In genomic region chr5:36713693-36714092, GRCm38 (mm10) we compare ENCODE assay signal across 9 mouse cellular contexts. TPM values are rescaled to one million over a fixed set of nuclear protein-coding genes. Genes with fewer than 3 reads are reported as not detected.
DNase-seq lines count a peak whose midpoint lies in the region; ATAC-seq and TF ChIP-seq lines count a peak whose summit lies in the region.
"Had no signal": no experiment of that assay in that cellular context is flagged by ENCODE, and none has a peak within 500 bp of the region (broad histone marks: within the 10 kb centered on the region; RNA-seq: fewer than 3 reads in every experiment).

No protein-coding gene starts in this region.

- no peak for TF ChIP-seq CTCF in MEL (IDR thresholded peaks at IDR 0.05 in 2 of 3, conservative IDR thresholded peaks at IDR 0.05 in 1 of 3; ENCODE audit: control insufficient read depth in 1 of 3, insufficient read depth in 1 of 3, low read depth in 2 of 3, low read length in 3 of 3, poor library complexity in 1 of 3, severe bottlenecking in 1 of 3)

- WGBS in heart, embryonic 15.5 days = 69% methylated on average over 6 of the region's 6 CpGs
- 43% methylated on average over 6 of the region's 6 CpGs for WGBS in lung, embryonic 16.5 days

- H3K36me3 ChIP-seq in heart, embryonic 15.5 days = no peaks in the 10 kb centered on the region
- peaks cover 0 to 19% of the 10 kb centered on the region in 2 experiments; a peak in 2 of 4 replicates for H3K36me3 ChIP-seq in MEL (ENCODE audit: control insufficient read depth in 1 of 2, insufficient read depth in 2 of 2, low read length in 2 of 2)
- H3K36me3 ChIP-seq in lung, embryonic 16.5 days (ENCODE audit: control insufficient read depth, insufficient read depth, low read length) = no peaks in the 10 kb centered on the region
- H3K36me3 ChIP-seq: limb, embryonic 13.5 days had no signal

- TF ChIP-seq EP300 in MEL (IDR thresholded peaks at IDR 0.05; ENCODE audit: low read depth in 1 of 2, low read length in 2 of 2) = no peak

- H3K4me2 ChIP-seq in heart, embryonic 15.5 days = peak overlapping the region; percentile 57; the same call in 1 of the 2 replicates
- H3K4me2 ChIP-seq in lung, embryonic 16.5 days (ENCODE audit: low read depth, low read length) = peak overlapping the region; percentile 76; the same call in 1 of the 2 replicates

- ATAC-seq in heart, embryonic 15.5 days (replicated peaks; ENCODE audit: insufficient number of reproducible peaks, insufficient read depth, low FRiP score, low read depth) = no peak
- ATAC-seq in erythroblast, adult 5-6 weeks (replicated peaks; ENCODE audit: low FRiP score, poor library complexity, severe bottlenecking) = peak; percentile 44
- peak; percentile 75 for ATAC-seq in lung, embryonic 16.5 days (ENCODE audit: low read depth)

- H3K9me3 ChIP-seq in heart, embryonic 15.5 days (replicated peaks) = no peaks in the 10 kb centered on the region
- H3K9me3 ChIP-seq in MEL (replicated peaks; ENCODE audit: insufficient read depth, low read length) = no peaks in the 10 kb centered on the region
- H3K9me3 ChIP-seq in lung, embryonic 16.5 days (ENCODE audit: control insufficient read depth, low read length) = no peaks in the 10 kb centered on the region
- H3K9me3 ChIP-seq: limb, embryonic 13.5 days had no signal

- H3K27ac ChIP-seq in heart, embryonic 15.5 days = peak overlapping the region; percentile 98
- H3K27ac ChIP-seq in MEL (ENCODE audit: control insufficient read depth, low read depth, low read length) = peak overlapping the region; percentile 48; the same call in 1 of the 2 replicates
- no peak overlapping the region for H3K27ac ChIP-seq in lung, embryonic 16.5 days (ENCODE audit: low read length)
- H3K27ac ChIP-seq: limb, embryonic 13.5 days had no signal

- no peak for DNase-seq in heart, adult 11 months
- peak; percentile 51 for DNase-seq in MEL (ENCODE audit: low read depth, low spot score)
- DNase-seq in Muller cell, postnatal 12 days (ENCODE audit: inconsistent ontology term) = no peak
- no peak for DNase-seq in thymus, postnatal 4 days
- DNase-seq: right cerebral cortex, adult 18-20 months had no signal

- peaks cover 56% of the 10 kb centered on the region for H3K4me1 ChIP-seq in heart, embryonic 15.5 days (replicated peaks)
- H3K4me1 ChIP-seq in MEL (ENCODE audit: control insufficient read depth in 1 of 2, insufficient read depth in 2 of 2, low read length in 2 of 2) = peaks cover 10 to 27% of the 10 kb centered on the region in 2 experiments
- H3K4me1 ChIP-seq in lung, embryonic 16.5 days (replicated peaks; ENCODE audit: control insufficient read depth, insufficient read depth, low read length) = peaks cover 10% of the 10 kb centered on the region

- H3K79me2 ChIP-seq in MEL (ENCODE audit: control insufficient read depth, insufficient read depth, low read length, poor library complexity) = no peaks in the 10 kb centered on the region; the same call in 1 of the 2 replicates

- 0 out of 2 replicates have a peak overlapping the region, but pooled peaks have one; percentile 37 for H3K4me3 ChIP-seq in heart, embryonic 15.5 days
- H3K4me3 ChIP-seq in MEL (ENCODE audit: control insufficient read depth in 1 of 2, insufficient read depth in 1 of 2, low read depth in 2 of 2, low read length in 2 of 2) = peak overlapping the region; percentile 66 to 82; a peak in 2 of 4 replicates
- no peak overlapping the region for H3K4me3 ChIP-seq in lung, embryonic 16.5 days (ENCODE audit: low read length)

- no peaks in the 10 kb centered on the region for H3K27me3 ChIP-seq in heart, embryonic 15.5 days
- no peaks in the 10 kb centered on the region for H3K27me3 ChIP-seq in MEL (ENCODE audit: control insufficient read depth in 1 of 2, insufficient read depth in 2 of 2, low read length in 2 of 2)
- peaks cover 54% of the 10 kb centered on the region for H3K27me3 ChIP-seq in lung, embryonic 16.5 days (ENCODE audit: control insufficient read depth, insufficient read depth, low read depth, low read length)

- no peak for TF ChIP-seq POLR2A in MEL (IDR thresholded peaks at IDR 0.05; ENCODE audit: control insufficient read depth in 1 of 2, insufficient read depth in 1 of 2, low read depth in 1 of 2, low read length in 2 of 2, poor library complexity in 1 of 2)

- peak overlapping the region; percentile 40; the same call in 1 of the 2 replicates for H3K9ac ChIP-seq in heart, embryonic 15.5 days
- peak overlapping the region; percentile 69 for H3K9ac ChIP-seq in MEL (ENCODE audit: control insufficient read depth, low read depth, low read length, poor library complexity, severe bottlenecking)
- H3K9ac ChIP-seq in lung, embryonic 16.5 days (ENCODE audit: low read length) = no peak overlapping the region

- TF ChIP-seq RAD21 in MEL (IDR thresholded peaks at IDR 0.05; ENCODE audit: low read depth, low read length) = no peak

TF ChIP-seq in MEL, 35 proteins besides CTCF, POLR2A, EP300 and RAD21:
- TF ChIP-seq TAL1 (IDR thresholded peaks at IDR 0.05; ENCODE audit: low read length) = peak; percentile 40
- peak; percentile 9; the same call in 1 of the 2 replicates for TF ChIP-seq GATA1 (IDR thresholded peaks at IDR 0.05; ENCODE audit: low read depth, low read length)
- no peak for TF ChIP-seq MEF2A (IDR thresholded peaks at IDR 0.05; ENCODE audit: extremely low read depth, insufficient replicate concordance, low read depth, low read length, poor library complexity, severe bottlenecking)

RNA-seq across cellular contexts. Expression of gene D5Ertd579e, which starts 17.9 kb away (rescaled TPM):
- polyA plus RNA-seq in heart, embryonic 15.5 days (2015; fragmentation: Nextera tagmentation; extraction: Ambion mirVana) = 23.2 and 23.7 TPM in 2 replicates
- 15.9 and 18.9 TPM in 2 replicates for total RNA-seq in MEL (2012; rRNA removed)
- polyA plus RNA-seq in MEL (2012; ENCODE audit: insufficient read depth in 1 of 2, insufficient read length in 2 of 2, low read depth in 1 of 2, low replicate concordance in 2 of 2, missing spikeins in 1 of 2) = 10 to 100 TPM in 1 of 2 experiments, not detected in 1; 31.1 TPM
- 121 and 122 TPM in 2 replicates for total RNA-seq in erythroblast, adult 5-6 weeks (2015; ENCODE audit: low replicate concordance)
- 221 and 226 TPM in 2 replicates for total RNA-seq in erythroblast, adult 5-6 weeks (2017; ENCODE audit: low replicate concordance)
- 14.0 and 14.9 TPM in 2 replicates for polyA plus RNA-seq in lung, embryonic 16.5 days (2015; fragmentation: Nextera tagmentation; extraction: Ambion mirVana)

RNA-seq across cellular contexts. Expression of gene Bloc1s4, which starts 34.8 kb away (rescaled TPM):
- 18.2 and 20.4 TPM in 2 replicates for polyA plus RNA-seq in heart, embryonic 15.5 days (2015; fragmentation: Nextera tagmentation; extraction: Ambion mirVana)
- 27.9 and 32.9 TPM in 2 replicates for total RNA-seq in MEL (2012; rRNA removed)
- 10 to 100 TPM in 1 of 2 experiments, not detected in 1; 29.8 TPM for polyA plus RNA-seq in MEL (2012; ENCODE audit: insufficient read depth in 1 of 2, insufficient read length in 2 of 2, low read depth in 1 of 2, low replicate concordance in 2 of 2, missing spikeins in 1 of 2)
- total RNA-seq in erythroblast, adult 5-6 weeks (2015; ENCODE audit: low replicate concordance) = 2.3 TPM in 2 replicates
- 8.3 and 10.0 TPM in 2 replicates for total RNA-seq in erythroblast, adult 5-6 weeks (2017; ENCODE audit: low replicate concordance)
- polyA plus RNA-seq in lung, embryonic 16.5 days (2015; fragmentation: Nextera tagmentation; extraction: Ambion mirVana) = 19.1 and 19.7 TPM in 2 replicates
